Mouse (Mus musculus): Measurements from ENCODE around the gene Macrod1.

- TF ChIP-seq POLR2A (IDR thresholded peaks at IDR 0.05; ENCODE audit: borderline replicate concordance, extremely low read depth, insufficient read depth, insufficient read length, poor library complexity, severe bottlenecking) (no peak), CTCF (IDR thresholded peaks at IDR 0.05; ENCODE audit: borderline replicate concordance, extremely low read depth, insufficient read depth, insufficient read length) (no peak)
Observed at GRCm38 (mm10) chr19:7110097-7110496, 53.5 kb downstream of the Macrod1 start.

All from brain, embryonic 14.5 days (tissue).